20 mouse cellular contexts compared by ENCODE assay signal in the genomic region with DNA sequence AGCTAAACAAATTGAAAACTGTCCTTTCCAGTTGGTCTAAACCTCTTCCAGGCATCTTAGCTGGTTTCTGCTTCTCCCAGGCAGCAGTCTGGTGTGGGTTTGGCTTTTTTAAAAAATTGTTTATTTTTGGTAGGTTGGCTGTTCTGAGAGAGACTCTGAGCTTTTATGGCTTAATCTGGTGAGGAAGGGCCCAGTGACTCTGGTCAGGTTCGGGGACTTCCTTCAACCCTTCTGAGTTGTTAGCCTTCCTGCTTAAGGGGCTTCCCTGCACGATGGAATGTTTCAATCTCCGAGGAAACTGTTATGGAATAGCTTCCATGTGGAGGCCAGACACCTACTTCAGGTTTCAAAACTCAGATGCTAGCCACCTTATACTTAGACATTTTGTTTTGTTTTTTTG. TPM values are rescaled to one million over a fixed set of nuclear protein-coding genes. Genes with fewer than 3 reads are reported as not detected.
"Had no signal": no experiment of that assay in that cellular context is flagged by ENCODE, and none has a peak within 500 bp of the region (broad histone marks: within the 10 kb centered on the region; RNA-seq: fewer than 3 reads in every experiment).

TSS of gene Meioc (plus strand) at position 301 of the 400 bp plus-strand sequence.

- H3K4me3 ChIP-seq: neural tube, embryonic 12.5 days; neural tube, embryonic 13.5 days had no signal

- H3K36me3 ChIP-seq: neural tube, embryonic 12.5 days; neural tube, embryonic 13.5 days; neural tube, embryonic 15.5 days; stomach, embryonic 15.5 days had no signal

- H3K4me2 ChIP-seq: neural tube, embryonic 12.5 days; stomach, embryonic 15.5 days had no signal

- H3K9me3 ChIP-seq: neural tube, embryonic 15.5 days; stomach, embryonic 15.5 days had no signal

- DNase-seq: retina, postnatal 1 day; right cerebral cortex, adult 18-20 months; right cerebral cortex, postnatal 14 days; right cerebral cortex, postnatal 25 days; right cerebral cortex, postnatal 4 days; spleen, adult 18-20 months; thymus, adult 18-20 months; thymus, adult 2 months; thymus, postnatal 14 days; thymus, postnatal 25 days; thymus, postnatal 36 days; thymus, postnatal 4 days had no signal

- H3K4me1 ChIP-seq: neural tube, embryonic 12.5 days; neural tube, embryonic 13.5 days; neural tube, embryonic 15.5 days had no signal

- H3K9ac ChIP-seq: neural tube, embryonic 12.5 days; neural tube, embryonic 13.5 days; neural tube, embryonic 15.5 days; stomach, embryonic 15.5 days had no signal

- H3K27ac ChIP-seq: neural tube, embryonic 12.5 days; neural tube, embryonic 13.5 days; neural tube, embryonic 15.5 days; stomach, embryonic 15.5 days; stomach, postnatal 0 days had no signal

RNA-seq across cellular contexts. Expression of gene Meioc, which starts in this region (rescaled TPM):
- total RNA-seq: neutrophil, adult 5-6 weeks had no signal
- polyA plus RNA-seq: small intestine, adult 2 months; spleen, adult 2 months; thymus, adult 2 months had no signal
